Mouse (Mus musculus) frontal cortex, adult (tissue): Measurements from ENCODE around the gene Pdzrn3.

ENCODE experiments used
- ATAC-seq: cut with Nextera tagmentation; 2 replicates; pipeline ENCODE4 v1.9.2; 2017; ENCODE audit warnings: mild to moderate bottlenecking, moderate library complexity, mixed read lengths; ENCODE audit not compliant: low TSS enrichment

Gene Pdzrn3

GRCm38 (mm10) chr6:101366809-101367602 is 10.7 kb downstream of the Pdzrn3 start:
- peak; percentile 45; the same call in 1 of the 2 replicates for ATAC-seq

GRCm38 (mm10) chr6:101365795-101366194 is 11.9 kb downstream of the Pdzrn3 start:
- ATAC-seq = no peak

- ATAC-seq = no peak
These were observed 13.8 kb downstream of the Pdzrn3 start for GRCm38 (mm10) chr6:101363904-101364303.

GRCm38 (mm10) chr6:101362728-101363127 is 15.0 kb downstream of the Pdzrn3 start:
- no peak for ATAC-seq

GRCm38 (mm10) chr6:101362268-101362667 is 15.4 kb downstream of the Pdzrn3 start:
- no peak for ATAC-seq

GRCm38 (mm10) chr6:101360211-101360737 is 17.4 kb downstream of the Pdzrn3 start:
- no peak for ATAC-seq

GRCm38 (mm10) chr6:101359646-101360045 is 18.1 kb downstream of the Pdzrn3 start:
- no peak for ATAC-seq

GRCm38 (mm10) chr6:101354887-101355286 is 22.8 kb downstream of the Pdzrn3 start:
- ATAC-seq = peak; percentile 41

- peak; percentile 75 for ATAC-seq
These were observed 23.3 kb downstream of the Pdzrn3 start for GRCm38 (mm10) chr6:101354230-101354881.

GRCm38 (mm10) chr6:101353701-101354100 is 24.0 kb downstream of the Pdzrn3 start:
- ATAC-seq = no peak

GRCm38 (mm10) chr6:101352626-101353025 is 25.1 kb downstream of the Pdzrn3 start:
- ATAC-seq = no peak

- ATAC-seq = peak; percentile 8; the same call in 1 of the 2 replicates
These were observed 26.6 kb downstream of the Pdzrn3 start for GRCm38 (mm10) chr6:101351100-101351499.

- no peak for ATAC-seq
These were observed 27.2 kb downstream of the Pdzrn3 start for GRCm38 (mm10) chr6:101350414-101350973.

- peak; percentile 76 for ATAC-seq
These were observed 29.2 kb downstream of the Pdzrn3 start for GRCm38 (mm10) chr6:101348496-101348895.

GRCm38 (mm10) chr6:101340051-101340450 is 37.6 kb downstream of the Pdzrn3 start:
- no peak for ATAC-seq

GRCm38 (mm10) chr6:101337842-101338528 is 39.7 kb downstream of the Pdzrn3 start:
- no peak for ATAC-seq

- ATAC-seq = no peak
These were observed 41.0 kb downstream of the Pdzrn3 start for GRCm38 (mm10) chr6:101336660-101337059.

GRCm38 (mm10) chr6:101335744-101336143 is 42.0 kb downstream of the Pdzrn3 start:
- ATAC-seq = no peak

- ATAC-seq = no peak
These were observed 43.2 kb downstream of the Pdzrn3 start for GRCm38 (mm10) chr6:101334495-101334894.

GRCm38 (mm10) chr6:101330392-101330791 is 47.3 kb downstream of the Pdzrn3 start:
- ATAC-seq = no peak

- ATAC-seq = no peak
These were observed 48.2 kb downstream of the Pdzrn3 start for GRCm38 (mm10) chr6:101329499-101329898.

- no peak for ATAC-seq
These were observed 49.2 kb downstream of the Pdzrn3 start for GRCm38 (mm10) chr6:101328514-101328913.
